Mouse (Mus musculus) lung, postnatal 0 days (tissue): ENCODE results near the gene Slc5a3.

Experiments used
- CTCF ChIP-seq: IDR thresholded peaks from 2 replicates; pipeline ENCODE4 v1.5.1; 2016; ENCODE audit warnings: antibody characterized with exemption, mild to moderate bottlenecking
- EP300 ChIP-seq: IDR thresholded peaks from 2 replicates; pipeline ENCODE4 v1.6.1; 2016; ENCODE audit warnings: antibody characterized with exemption, mild to moderate bottlenecking, control low read depth

GRCm38 (mm10) chr16:92037891-92038607 is 20.1 kb upstream of the Slc5a3 start:
- TF ChIP-seq CTCF (no peak), EP300 (no peak)
